Mouse (Mus musculus): ENCODE measurements around the gene Pon1. TPM values are rescaled to one million over a fixed set of nuclear protein-coding genes. Genes with fewer than 3 reads are reported as not detected.

Gene Pon1
- polyA plus RNA-seq, 1 experiment from 2014 or later = 0.21 TPM

GRCm38 (mm10) chr6:5155313-5155927, 38.3 kb downstream of the Pon1 start:
- ATAC-seq (replicated peaks; ENCODE audit: low FRiP score) = no peak
- no peak overlapping the region for H3K27ac ChIP-seq (ENCODE audit: low read depth, low read length)

GRCm38 (mm10) chr6:5154786-5155185, 39.0 kb downstream of the Pon1 start:
- WGBS = 90% methylated on average over 6 of the region's 6 CpGs

More at GRCm38 (mm10) chr6:5155313-5155927, 38.3 kb downstream of the Pon1 start:
- Histone ChIP-seq H3K4me2 (ENCODE audit: low read depth, low read length, severe bottlenecking) (no peak overlapping the region), H3K9me3 (ENCODE audit: control insufficient read depth, low read length) (no peaks in the 10 kb centered on the region), H3K27me3 (ENCODE audit: control insufficient read depth, insufficient read depth, low read length) (no peaks in the 10 kb centered on the region), H3K36me3 (ENCODE audit: control insufficient read depth, insufficient read depth, low read length) (no peaks in the 10 kb centered on the region), H3K4me1 (replicated peaks; ENCODE audit: control insufficient read depth, insufficient read depth, low read length) (no peaks in the 10 kb centered on the region), H3K4me3 (ENCODE audit: low read depth, low read length) (no peak overlapping the region), H3K9ac (ENCODE audit: low read length) (no peak overlapping the region)
- WGBS = 88% methylated on average over 1 of the region's 1 CpGs
- no peak for DNase-seq (ENCODE audit: low spot score)

GRCm38 (mm10) chr6:5152185-5152584, 41.6 kb downstream of the Pon1 start:
- Histone ChIP-seq H3K36me3 (ENCODE audit: control insufficient read depth, insufficient read depth, low read length) (no peaks in the 10 kb centered on the region), H3K4me3 (ENCODE audit: low read depth, low read length) (no peak overlapping the region), H3K4me1 (replicated peaks; ENCODE audit: control insufficient read depth, insufficient read depth, low read length) (no peaks in the 10 kb centered on the region), H3K9me3 (ENCODE audit: control insufficient read depth, low read length) (no peaks in the 10 kb centered on the region), H3K9ac (ENCODE audit: low read length) (no peak overlapping the region), H3K27me3 (ENCODE audit: control insufficient read depth, insufficient read depth, low read length) (no peaks in the 10 kb centered on the region), H3K27ac (ENCODE audit: low read depth, low read length) (no peak overlapping the region), H3K4me2 (ENCODE audit: low read depth, low read length, severe bottlenecking) (no peak overlapping the region)
- ATAC-seq (replicated peaks; ENCODE audit: low FRiP score) (no peak), DNase-seq (ENCODE audit: low spot score) (no peak)
- WGBS = 96% methylated on average over 2 of the region's 2 CpGs

More at GRCm38 (mm10) chr6:5154786-5155185, 39.0 kb downstream of the Pon1 start:
- H3K27me3 ChIP-seq (ENCODE audit: control insufficient read depth, insufficient read depth, low read length) = no peaks in the 10 kb centered on the region
- no peak overlapping the region for H3K27ac ChIP-seq (ENCODE audit: low read depth, low read length)
- no peak for ATAC-seq (replicated peaks; ENCODE audit: low FRiP score)
- DNase-seq (ENCODE audit: low spot score) = no peak
- H3K36me3 ChIP-seq (ENCODE audit: control insufficient read depth, insufficient read depth, low read length) = no peaks in the 10 kb centered on the region
- no peak overlapping the region for H3K4me2 ChIP-seq (ENCODE audit: low read depth, low read length, severe bottlenecking)
- H3K4me1 ChIP-seq (replicated peaks; ENCODE audit: control insufficient read depth, insufficient read depth, low read length) = no peaks in the 10 kb centered on the region
- H3K9me3 ChIP-seq (ENCODE audit: control insufficient read depth, low read length) = no peaks in the 10 kb centered on the region
- H3K9ac ChIP-seq (ENCODE audit: low read length) = no peak overlapping the region
- H3K4me3 ChIP-seq (ENCODE audit: low read depth, low read length) = no peak overlapping the region

GRCm38 (mm10) chr6:5151171-5151570, 42.6 kb downstream of the Pon1 start:
- H3K9me3 ChIP-seq (ENCODE audit: control insufficient read depth, low read length) = no peaks in the 10 kb centered on the region
- H3K4me1 ChIP-seq (replicated peaks; ENCODE audit: control insufficient read depth, insufficient read depth, low read length) = no peaks in the 10 kb centered on the region
- no peak overlapping the region for H3K4me2 ChIP-seq (ENCODE audit: low read depth, low read length, severe bottlenecking)
- DNase-seq (ENCODE audit: low spot score) (no peak), ATAC-seq (replicated peaks; ENCODE audit: low FRiP score) (no peak)
- no peaks in the 10 kb centered on the region for H3K36me3 ChIP-seq (ENCODE audit: control insufficient read depth, insufficient read depth, low read length)
- no peak overlapping the region for H3K4me3 ChIP-seq (ENCODE audit: low read depth, low read length)
- WGBS = 72% methylated on average over 4 of the region's 4 CpGs
- H3K9ac ChIP-seq (ENCODE audit: low read length) = no peak overlapping the region
- no peak overlapping the region for H3K27ac ChIP-seq (ENCODE audit: low read depth, low read length)
- no peaks in the 10 kb centered on the region for H3K27me3 ChIP-seq (ENCODE audit: control insufficient read depth, insufficient read depth, low read length)

- 91% methylated on average over 2 of the region's 2 CpGs for WGBS
- no peak for ATAC-seq (replicated peaks; ENCODE audit: low FRiP score)
- H3K36me3 ChIP-seq (ENCODE audit: control insufficient read depth, insufficient read depth, low read length) = no peaks in the 10 kb centered on the region
Observed at GRCm38 (mm10) chr6:5149941-5150340, 43.8 kb downstream of the Pon1 start.

GRCm38 (mm10) chr6:5147488-5148142, 46.1 kb downstream of the Pon1 start:
- Histone ChIP-seq H3K9ac (ENCODE audit: low read length) (no peak overlapping the region), H3K4me1 (replicated peaks; ENCODE audit: control insufficient read depth, insufficient read depth, low read length) (no peaks in the 10 kb centered on the region), H3K9me3 (ENCODE audit: control insufficient read depth, low read length) (no peaks in the 10 kb centered on the region), H3K4me3 (ENCODE audit: low read depth, low read length) (no peak overlapping the region), H3K4me2 (ENCODE audit: low read depth, low read length, severe bottlenecking) (no peak overlapping the region), H3K27ac (ENCODE audit: low read depth, low read length) (no peak overlapping the region), H3K27me3 (ENCODE audit: control insufficient read depth, insufficient read depth, low read length) (no peaks in the 10 kb centered on the region), H3K36me3 (ENCODE audit: control insufficient read depth, insufficient read depth, low read length) (no peaks in the 10 kb centered on the region)
- DNase-seq (ENCODE audit: low spot score) = no peak
- ATAC-seq (replicated peaks; ENCODE audit: low FRiP score) = no peak
- 88% methylated on average over 13 of the region's 13 CpGs for WGBS

More at GRCm38 (mm10) chr6:5149941-5150340, 43.8 kb downstream of the Pon1 start:
- no peaks in the 10 kb centered on the region for H3K4me1 ChIP-seq (replicated peaks; ENCODE audit: control insufficient read depth, insufficient read depth, low read length)
- H3K4me2 ChIP-seq (ENCODE audit: low read depth, low read length, severe bottlenecking) = no peak overlapping the region
- H3K27ac ChIP-seq (ENCODE audit: low read depth, low read length) = no peak overlapping the region
- H3K4me3 ChIP-seq (ENCODE audit: low read depth, low read length) = no peak overlapping the region
- DNase-seq (ENCODE audit: low spot score) = no peak
- no peak overlapping the region for H3K9ac ChIP-seq (ENCODE audit: low read length)
- no peaks in the 10 kb centered on the region for H3K9me3 ChIP-seq (ENCODE audit: control insufficient read depth, low read length)
- H3K27me3 ChIP-seq (ENCODE audit: control insufficient read depth, insufficient read depth, low read length) = no peaks in the 10 kb centered on the region

GRCm38 (mm10) chr6:5139666-5140065, 54.1 kb downstream of the Pon1 start:
- no peak for ATAC-seq (replicated peaks; ENCODE audit: low FRiP score)
- WGBS = 86% methylated on average over 9 of the region's 9 CpGs

GRCm38 (mm10) chr6:5138875-5139631, 54.7 kb downstream of the Pon1 start:
- H3K27me3 ChIP-seq (ENCODE audit: control insufficient read depth, insufficient read depth, low read length) = no peaks in the 10 kb centered on the region
- 86% methylated on average over 12 of the region's 12 CpGs for WGBS

More at GRCm38 (mm10) chr6:5139666-5140065, 54.1 kb downstream of the Pon1 start:
- Histone ChIP-seq H3K4me2 (ENCODE audit: low read depth, low read length, severe bottlenecking) (no peak overlapping the region), H3K4me3 (ENCODE audit: low read depth, low read length) (no peak overlapping the region), H3K9me3 (ENCODE audit: control insufficient read depth, low read length) (no peaks in the 10 kb centered on the region), H3K27me3 (ENCODE audit: control insufficient read depth, insufficient read depth, low read length) (no peaks in the 10 kb centered on the region), H3K36me3 (ENCODE audit: control insufficient read depth, insufficient read depth, low read length) (no peaks in the 10 kb centered on the region; the same call in 1 of the 2 replicates), H3K4me1 (replicated peaks; ENCODE audit: control insufficient read depth, insufficient read depth, low read length) (no peaks in the 10 kb centered on the region), H3K27ac (ENCODE audit: low read depth, low read length) (no peak overlapping the region), H3K9ac (ENCODE audit: low read length) (no peak overlapping the region)
- no peak for DNase-seq (ENCODE audit: low spot score)

More at GRCm38 (mm10) chr6:5138875-5139631, 54.7 kb downstream of the Pon1 start:
- H3K4me2 ChIP-seq (ENCODE audit: low read depth, low read length, severe bottlenecking) = no peak overlapping the region
- no peak overlapping the region for H3K9ac ChIP-seq (ENCODE audit: low read length)
- no peaks in the 10 kb centered on the region for H3K9me3 ChIP-seq (ENCODE audit: control insufficient read depth, low read length)
- no peaks in the 10 kb centered on the region for H3K4me1 ChIP-seq (replicated peaks; ENCODE audit: control insufficient read depth, insufficient read depth, low read length)
- DNase-seq (ENCODE audit: low spot score) (no peak), ATAC-seq (replicated peaks; ENCODE audit: low FRiP score) (no peak)
- H3K27ac ChIP-seq (ENCODE audit: low read depth, low read length) = no peak overlapping the region
- no peaks in the 10 kb centered on the region; the same call in 1 of the 2 replicates for H3K36me3 ChIP-seq (ENCODE audit: control insufficient read depth, insufficient read depth, low read length)
- H3K4me3 ChIP-seq (ENCODE audit: low read depth, low read length) = no peak overlapping the region
